Mouse (Mus musculus) hindbrain, postnatal 0 days (tissue): ENCODE data around the gene Cacna2d3. TPM values are rescaled to one million over a fixed set of nuclear protein-coding genes. Genes with fewer than 3 reads are reported as not detected.

Source experiments
- ATAC-seq: fragments of 200-750 bp; cut with Nextera tagmentation; 2 replicates; pipeline ENCODE4 v1.8.0; 2017; ENCODE audit warnings: mild to moderate bottlenecking, moderate TSS enrichment, moderate library complexity
- DNase-seq: peaks from one replicate; pipeline ENCODE4 v3.0.0-alpha.2; 2015; ENCODE audit warnings: low spot score
- H3K27ac ChIP-seq: fragments of 300-500 bp; sonication (generic); 2 replicates; pipeline ENCODE4 v1.5.1; 2014; ENCODE audit warnings: mild to moderate bottlenecking
- H3K27me3 ChIP-seq: fragments of 300-500 bp; sonication (generic); 2 replicates; pipeline ENCODE4 v1.6.1; 2014; ENCODE audit warnings: low read length, mixed read lengths; ENCODE audit not compliant: insufficient read depth
- H3K36me3 ChIP-seq: fragments of 300-500 bp; sonication (generic); 2 replicates; pipeline ENCODE4 v1.6.1; 2014; ENCODE audit warnings: low read length, mixed read lengths; ENCODE audit not compliant: insufficient read depth
- H3K4me1 ChIP-seq: fragments of 300-500 bp; sonication (generic); 2 replicates; pipeline ENCODE4 v1.6.1; 2014; ENCODE audit warnings: antibody characterized with exemption, low read length, mixed read lengths; ENCODE audit not compliant: insufficient read depth
- H3K4me2 ChIP-seq: fragments of 300-500 bp; sonication (generic); 2 replicates; pipeline ENCODE4 v1.6.1; 2014; ENCODE audit warnings: low read depth, mild to moderate bottlenecking, low read length, moderate library complexity, mixed read lengths
- H3K4me3 ChIP-seq: fragments of 300-500 bp; sonication (generic); 2 replicates; pipeline ENCODE4 v1.5.1; 2014; ENCODE audit warnings: low read length
- H3K9ac ChIP-seq: fragments of 300-500 bp; sonication (generic); replicated peaks from 2 replicates; pipeline ENCODE4 v1.6.1; 2014; ENCODE audit warnings: mild to moderate bottlenecking, low read length, moderate library complexity, mixed read lengths
- H3K9me3 ChIP-seq: fragments of 300-500 bp; sonication (generic); 2 replicates; pipeline ENCODE4 v1.6.1; 2016; ENCODE audit warnings: low read length, mixed read lengths
- CTCF ChIP-seq: IDR thresholded peaks from 2 replicates; pipeline ENCODE4 v1.5.1; 2016; ENCODE audit warnings: antibody characterized with exemption, control low read depth, low read depth
- WGBS: fragments of 180-500 bp; shearing (Covaris S2); extraction: QIAGEN DNeasy Blood & Tissue Kit; methylation state at CpG from one replicate; pipeline ENCODE4 v1.1.7; 2014; 5-methylcytosine and 5-hydroxymethylcytosine counted together
- polyA plus RNA-seq: library from polyadenylated mRNA; unstranded; fragments of >200 nt; fragmentation: Nextera tagmentation; extraction: Ambion mirVana; gene quantifications from 2 replicates; pipeline ENCODE4 v1.2.1, GENCODE M21; 2015
- total RNA-seq: library from RNA; depleted of rRNA; stranded (reverse); fragments of >200 nt; gene quantifications from 2 replicates; pipeline ENCODE4 v1.2.3, GENCODE M21; 2014

Cacna2d3 gene
- total and polyA plus RNA-seq, 2 experiments from 2014 or later, result 37.6 to 39.0 TPM

- WGBS, result 73% methylated on average over 5 of the region's 5 CpGs
- H3K27me3 ChIP-seq, result no peaks in the 10 kb centered on the region
- no peaks in the 10 kb centered on the region for H3K9me3 ChIP-seq
- no peak overlapping the region for H3K4me3 ChIP-seq
- ATAC-seq, result no peak
- H3K27ac ChIP-seq, result no peak overlapping the region
- no peak for DNase-seq
- no peaks in the 10 kb centered on the region for H3K36me3 ChIP-seq
- no peaks in the 10 kb centered on the region for H3K4me1 ChIP-seq
- no peak overlapping the region for H3K4me2 ChIP-seq
- TF ChIP-seq CTCF, result no peak
- H3K9ac ChIP-seq, result no peak overlapping the region
These were observed 626.2 kb downstream of the Cacna2d3 start for GRCm38 (mm10) chr14:29095431-29095830.

DNA sequence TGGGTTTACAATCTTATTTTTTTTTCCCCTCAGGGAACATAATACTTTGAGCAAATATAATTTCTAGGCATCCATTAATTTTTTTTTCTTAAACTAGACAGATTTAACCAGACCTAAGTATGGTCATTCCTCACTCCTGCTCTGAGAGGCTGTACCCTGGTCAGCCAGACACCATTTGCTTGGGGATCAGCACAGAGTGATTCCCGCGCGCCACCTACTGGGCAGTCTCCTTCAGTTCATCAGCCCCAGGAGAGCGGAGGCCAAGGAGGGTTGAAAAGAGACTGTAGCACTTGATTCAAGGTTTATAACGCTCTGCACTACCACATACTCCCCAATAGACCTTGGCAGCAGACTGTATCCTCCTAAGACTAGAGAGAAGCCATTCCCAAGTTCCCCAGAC is 631.6 kb downstream of the Cacna2d3 start:
- H3K4me2 ChIP-seq, result no peak overlapping the region

GRCm38 (mm10) chr14:29086528-29086927 is 635.1 kb downstream of the Cacna2d3 start:
- DNase-seq, result no peak
- no peak overlapping the region for H3K4me3 ChIP-seq
- no peaks in the 10 kb centered on the region for H3K9me3 ChIP-seq
- H3K4me2 ChIP-seq, result no peak overlapping the region
- H3K9ac ChIP-seq, result no peak overlapping the region
- H3K27me3 ChIP-seq, result no peaks in the 10 kb centered on the region
- H3K4me1 ChIP-seq, result no peaks in the 10 kb centered on the region
- no peak for TF ChIP-seq CTCF
- ATAC-seq, result no peak
- H3K27ac ChIP-seq, result no peak overlapping the region
- WGBS, result 61% methylated on average over 4 of the region's 4 CpGs
- H3K36me3 ChIP-seq, result no peaks in the 10 kb centered on the region

More for the DNA sequence above, 631.6 kb downstream of the Cacna2d3 start:
- Histone ChIP-seq H3K4me3 (no peak overlapping the region), H3K27ac (no peak overlapping the region), H3K9ac (no peak overlapping the region), H3K36me3 (no peaks in the 10 kb centered on the region), H3K27me3 (no peaks in the 10 kb centered on the region), H3K4me1 (no peaks in the 10 kb centered on the region), H3K9me3 (no peaks in the 10 kb centered on the region)
- TF ChIP-seq CTCF, result peak; percentile 93
- ATAC-seq (peak; percentile 85), DNase-seq (peak; percentile 85)
- WGBS, result 3% methylated on average over 5 of the region's 5 CpGs

DNA sequence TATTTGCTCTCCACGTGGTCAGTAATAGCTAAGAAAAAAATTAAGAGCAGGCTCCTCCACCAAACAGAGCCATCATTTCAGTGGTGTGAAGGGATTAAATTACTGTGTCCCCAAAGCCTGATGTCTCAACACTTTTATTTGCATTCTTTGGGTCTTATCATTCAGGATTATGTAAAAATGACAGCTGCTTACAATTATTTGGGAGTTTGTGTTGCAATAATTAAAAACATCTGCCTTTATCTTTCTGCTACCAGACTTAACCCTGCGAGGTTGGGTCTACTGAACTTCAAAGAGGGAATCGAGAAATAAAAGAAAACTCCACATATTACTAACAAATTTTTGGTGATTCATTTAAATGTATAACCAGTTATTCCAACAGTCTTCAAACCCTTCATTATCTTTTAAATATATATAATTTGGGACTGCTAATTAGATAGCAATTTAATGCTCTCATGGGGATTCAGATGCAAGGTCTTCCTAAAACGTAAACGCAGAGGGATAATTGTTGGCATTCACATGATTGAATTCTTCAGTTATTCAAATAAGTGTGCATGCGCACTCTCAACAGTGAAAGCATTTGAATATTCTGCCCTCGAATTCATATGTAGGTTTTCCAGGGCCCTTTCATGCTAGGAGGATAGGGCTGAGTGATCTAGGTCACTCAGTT is 636.0 kb downstream of the Cacna2d3 start:
- Histone ChIP-seq H3K27me3 (no peaks in the 10 kb centered on the region), H3K36me3 (no peaks in the 10 kb centered on the region), H3K4me1 (no peaks in the 10 kb centered on the region), H3K9ac (no peak overlapping the region), H3K4me3 (no peak overlapping the region), H3K4me2 (no peak overlapping the region), H3K9me3 (no peaks in the 10 kb centered on the region), H3K27ac (no peak overlapping the region)
- ATAC-seq, result no peak
- DNase-seq, result no peak
- WGBS, result 68% methylated on average over 7 of the region's 7 CpGs
- no peak for TF ChIP-seq CTCF

DNA sequence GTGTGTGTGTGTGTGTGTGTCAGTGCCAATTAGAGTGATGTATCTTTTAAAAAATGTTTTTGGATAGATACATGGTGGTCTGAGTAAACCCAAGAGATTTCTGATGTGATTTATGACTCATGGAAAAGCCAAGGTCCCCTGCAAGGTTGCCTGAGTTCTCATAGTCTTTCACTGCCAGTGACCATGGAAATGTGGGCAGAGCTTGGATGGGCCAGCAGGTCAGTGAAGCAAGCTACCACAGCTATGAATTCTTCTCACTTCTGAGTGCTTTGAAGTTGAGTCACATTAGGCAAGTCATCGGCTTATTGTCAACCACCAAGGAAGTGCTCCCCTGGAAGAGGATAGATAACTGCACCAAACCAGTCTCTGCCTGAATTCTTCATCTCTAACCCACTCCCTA is 639.5 kb downstream of the Cacna2d3 start:
- H3K4me3 ChIP-seq, result no peak overlapping the region
- no peak for TF ChIP-seq CTCF
- ATAC-seq (no peak), DNase-seq (no peak)
- 97% methylated on average over 1 of the region's 1 CpGs for WGBS
- no peak overlapping the region for H3K9ac ChIP-seq
- H3K9me3 ChIP-seq, result no peaks in the 10 kb centered on the region
- H3K27me3 ChIP-seq, result no peaks in the 10 kb centered on the region
- H3K36me3 ChIP-seq, result no peaks in the 10 kb centered on the region
- no peak overlapping the region for H3K4me2 ChIP-seq
- no peak overlapping the region for H3K27ac ChIP-seq
- no peaks in the 10 kb centered on the region for H3K4me1 ChIP-seq

DNA sequence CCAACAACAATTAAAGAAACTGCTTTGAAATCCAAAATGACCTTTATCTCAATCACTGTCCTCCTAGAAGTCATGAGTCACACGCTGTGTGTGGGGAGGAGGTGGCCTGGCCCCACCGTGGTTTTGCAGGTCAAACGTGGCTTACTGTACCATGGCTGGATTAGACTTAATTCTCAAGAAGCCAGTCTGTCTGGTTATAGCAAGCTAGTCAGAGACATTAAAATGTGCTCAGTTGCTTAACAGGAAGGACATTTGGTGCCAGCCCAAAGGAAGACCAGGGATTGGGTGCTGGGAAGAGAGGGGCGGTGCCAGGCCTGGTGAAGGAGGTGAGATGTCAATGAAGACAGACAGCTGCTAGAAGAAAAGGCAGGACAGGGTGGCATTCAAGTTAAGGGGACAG is 641.0 kb downstream of the Cacna2d3 start:
- 81% methylated on average over 4 of the region's 4 CpGs for WGBS
- H3K9me3 ChIP-seq, result no peaks in the 10 kb centered on the region
- H3K4me3 ChIP-seq, result no peak overlapping the region
- H3K4me2 ChIP-seq, result no peak overlapping the region
- DNase-seq (no peak), ATAC-seq (no peak)
- no peaks in the 10 kb centered on the region for H3K4me1 ChIP-seq
- no peak overlapping the region for H3K27ac ChIP-seq
- H3K9ac ChIP-seq, result no peak overlapping the region
- TF ChIP-seq CTCF, result no peak
- no peaks in the 10 kb centered on the region for H3K36me3 ChIP-seq
- H3K27me3 ChIP-seq, result no peaks in the 10 kb centered on the region

- H3K27me3 ChIP-seq, result no peaks in the 10 kb centered on the region
- no peaks in the 10 kb centered on the region for H3K36me3 ChIP-seq
- no peak for ATAC-seq
- no peak for DNase-seq
- TF ChIP-seq CTCF, result no peak
- H3K4me1 ChIP-seq, result no peaks in the 10 kb centered on the region
- no peaks in the 10 kb centered on the region for H3K9me3 ChIP-seq
- no peak overlapping the region for H3K4me3 ChIP-seq
- 87% methylated on average over 4 of the region's 4 CpGs for WGBS
- no peak overlapping the region for H3K27ac ChIP-seq
- H3K4me2 ChIP-seq, result no peak overlapping the region
- no peak overlapping the region for H3K9ac ChIP-seq
These were observed 641.4 kb downstream of the Cacna2d3 start for GRCm38 (mm10) chr14:29080228-29080627.
